Mouse (Mus musculus) liver, embryonic 16.5 days (tissue): ENCODE measurements around the gene Zfp213. TPM values are rescaled to one million over a fixed set of nuclear protein-coding genes. Genes with fewer than 3 reads are reported as not detected.
A peak's percentile ranks its signal among the peaks of the same experiment; 100 is the strongest.

Experiments used
- ATAC-seq: fragments of 200-750 bp; cut with Nextera tagmentation; 2 replicates; pipeline ENCODE4 v1.8.0; 2017; ENCODE audit warnings: low read depth, mild to moderate bottlenecking, moderate number of reproducible peaks, moderate library complexity
- H3K27ac ChIP-seq: fragments of 300-500 bp; sonication (generic); 2 replicates; pipeline ENCODE4 v1.5.1; 2014; ENCODE audit warnings: mild to moderate bottlenecking, low read length
- H3K27me3 ChIP-seq: fragments of 300-500 bp; sonication (generic); 2 replicates; pipeline ENCODE4 v1.6.1; 2014; ENCODE audit warnings: low read depth, low read length, mixed read lengths; ENCODE audit not compliant: control insufficient read depth, insufficient read depth
- H3K36me3 ChIP-seq: fragments of 300-500 bp; sonication (generic); 2 replicates; pipeline ENCODE4 v1.6.1; 2014; ENCODE audit warnings: mild to moderate bottlenecking; ENCODE audit not compliant: control insufficient read depth, insufficient read depth
- H3K4me1 ChIP-seq: fragments of 300-500 bp; sonication (generic); 2 replicates; pipeline ENCODE4 v1.6.1; 2014; ENCODE audit warnings: low read depth, low read length, mixed read lengths; ENCODE audit not compliant: control insufficient read depth
- H3K4me2 ChIP-seq: fragments of 300-500 bp; sonication (generic); 2 replicates; pipeline ENCODE4 v1.6.1; 2014; ENCODE audit warnings: low read depth, low read length, mixed read lengths
- H3K4me3 ChIP-seq: fragments of 300-500 bp; sonication (generic); 2 replicates; pipeline ENCODE4 v1.5.1; 2014; ENCODE audit warnings: low read depth, mild to moderate bottlenecking, low read length
- H3K9ac ChIP-seq: fragments of 300-500 bp; sonication (generic); 2 replicates; pipeline ENCODE4 v1.6.1; 2014; ENCODE audit warnings: low read depth, low read length
- H3K9me3 ChIP-seq: fragments of 300-500 bp; sonication (generic); replicated peaks from 2 replicates; pipeline ENCODE4 v1.6.1; 2016; ENCODE audit warnings: low read length; ENCODE audit not compliant: control insufficient read depth
- WGBS: fragments of 180-500 bp; shearing (Covaris S2); extraction: QIAGEN DNeasy Blood & Tissue Kit; methylation state at CpG from one replicate; pipeline ENCODE4 v1.1.7; 2014; ENCODE audit not compliant: insufficient replicate concordance; 5-methylcytosine and 5-hydroxymethylcytosine counted together
- polyA plus RNA-seq: library from polyadenylated mRNA; unstranded; fragments of >200 nt; fragmentation: Nextera tagmentation; extraction: Ambion mirVana; gene quantifications from 2 replicates; pipeline ENCODE4 v1.2.1, GENCODE M21; 2015

The Zfp213 gene
- polyA plus RNA-seq, 1 experiment from 2014 or later = 5.3 TPM

DNA sequence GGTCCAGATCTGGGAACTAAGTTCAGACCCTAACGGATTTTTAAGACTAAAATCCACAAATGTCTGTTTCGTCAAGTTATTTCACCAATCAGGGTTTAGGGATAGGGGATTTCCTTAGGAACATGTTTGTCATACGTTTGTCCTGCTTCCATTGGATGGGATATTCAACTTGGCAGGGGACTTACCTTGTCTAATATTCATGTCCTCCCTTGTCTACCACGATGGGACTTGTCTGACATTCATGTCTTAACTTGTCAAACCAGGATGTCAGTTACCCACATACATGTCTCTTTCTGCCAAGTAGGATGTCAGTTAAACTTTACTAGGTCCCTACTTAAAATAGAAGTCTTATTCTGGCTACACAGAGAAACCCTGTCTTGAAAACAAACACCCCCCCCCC lies 20.1 kb downstream of the Zfp213 start:
- WGBS = 57% methylated on average over 4 of the region's 4 CpGs
- Histone ChIP-seq H3K4me2 (no peak overlapping the region), H3K4me3 (no peak overlapping the region), H3K27me3 (no peaks in the 10 kb centered on the region), H3K9me3 (no peaks in the 10 kb centered on the region), H3K4me1 (peaks cover 11% of the 10 kb centered on the region), H3K36me3 (no peaks in the 10 kb centered on the region), H3K27ac (no peak overlapping the region), H3K9ac (no peak overlapping the region)
- no peak for ATAC-seq

- no peak overlapping the region for H3K4me2 ChIP-seq
Observed at GRCm38 (mm10) chr17:23543325-23543724, 20.7 kb downstream of the Zfp213 start.

GRCm38 (mm10) chr17:23542835-23543234 lies 21.2 kb downstream of the Zfp213 start:
- peaks cover 13% of the 10 kb centered on the region for H3K4me1 ChIP-seq

More at GRCm38 (mm10) chr17:23543325-23543724, 20.7 kb downstream of the Zfp213 start:
- no peak overlapping the region for H3K4me3 ChIP-seq
- 32% methylated on average over 5 of the region's 5 CpGs for WGBS
- H3K27ac ChIP-seq = no peak overlapping the region
- H3K27me3 ChIP-seq = no peaks in the 10 kb centered on the region
- no peaks in the 10 kb centered on the region for H3K9me3 ChIP-seq
- no peaks in the 10 kb centered on the region for H3K36me3 ChIP-seq
- H3K4me1 ChIP-seq = peaks cover 9% of the 10 kb centered on the region
- H3K9ac ChIP-seq = no peak overlapping the region
- no peak for ATAC-seq

GRCm38 (mm10) chr17:23542004-23542720 lies 21.9 kb downstream of the Zfp213 start:
- no peaks in the 10 kb centered on the region for H3K27me3 ChIP-seq
- peak overlapping the region; percentile 4; the same call in 1 of the 2 replicates for H3K4me2 ChIP-seq
- WGBS = 22% methylated on average over 12 of the region's 12 CpGs
- no peak for ATAC-seq
- H3K9ac ChIP-seq = no peak overlapping the region
- no peak overlapping the region for H3K4me3 ChIP-seq
- peaks cover 15% of the 10 kb centered on the region for H3K4me1 ChIP-seq
- no peaks in the 10 kb centered on the region for H3K36me3 ChIP-seq
- no peaks in the 10 kb centered on the region for H3K9me3 ChIP-seq
- H3K27ac ChIP-seq = no peak overlapping the region

More at GRCm38 (mm10) chr17:23542835-23543234, 21.2 kb downstream of the Zfp213 start:
- H3K27ac ChIP-seq = no peak overlapping the region
- no peak overlapping the region for H3K4me3 ChIP-seq
- no peaks in the 10 kb centered on the region for H3K9me3 ChIP-seq
- 25% methylated on average over 4 of the region's 4 CpGs for WGBS
- no peak overlapping the region for H3K4me2 ChIP-seq
- H3K9ac ChIP-seq = no peak overlapping the region
- H3K27me3 ChIP-seq = no peaks in the 10 kb centered on the region
- ATAC-seq = no peak
- H3K36me3 ChIP-seq = no peaks in the 10 kb centered on the region

- no peak overlapping the region for H3K27ac ChIP-seq
- H3K9me3 ChIP-seq = no peaks in the 10 kb centered on the region
- WGBS = 16% methylated on average over 31 of the region's 31 CpGs
- no peaks in the 10 kb centered on the region for H3K27me3 ChIP-seq
- H3K4me3 ChIP-seq = peak overlapping the region; percentile 39
- peak overlapping the region; percentile 47 for H3K4me2 ChIP-seq
- H3K9ac ChIP-seq = no peak overlapping the region
- peak; percentile 67 for ATAC-seq
- no peaks in the 10 kb centered on the region for H3K36me3 ChIP-seq
- peaks cover 12% of the 10 kb centered on the region for H3K4me1 ChIP-seq
Observed at GRCm38 (mm10) chr17:23540605-23541475, 23.2 kb downstream of the Zfp213 start.

DNA sequence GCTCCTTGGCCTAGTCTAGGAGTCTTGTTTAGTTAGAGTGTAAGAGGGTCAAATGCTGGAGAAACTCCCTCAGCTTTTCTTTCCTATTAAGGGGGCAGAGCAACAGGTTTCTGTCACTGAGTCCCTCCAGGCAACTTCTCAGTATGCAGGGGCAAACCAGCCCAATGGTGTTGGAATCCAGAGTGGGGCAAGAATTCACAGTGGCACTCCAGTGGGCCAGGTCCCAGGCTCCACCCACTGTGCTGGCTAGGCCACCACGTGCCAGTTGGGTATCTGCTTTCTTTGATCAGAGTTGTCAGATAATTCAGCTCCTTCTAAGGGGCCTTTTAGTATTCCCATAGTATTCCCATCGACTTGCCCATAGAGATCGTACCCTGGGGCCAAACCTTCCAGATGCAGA lies 23.9 kb downstream of the Zfp213 start:
- 39% methylated on average over 3 of the region's 3 CpGs for WGBS
- H3K27ac ChIP-seq = no peak overlapping the region
- no peak overlapping the region; the same call in 1 of the 2 replicates for H3K4me3 ChIP-seq
- peaks cover 10% of the 10 kb centered on the region for H3K4me1 ChIP-seq
- peak overlapping the region; percentile 47 for H3K4me2 ChIP-seq
- no peaks in the 10 kb centered on the region for H3K36me3 ChIP-seq
- H3K9ac ChIP-seq = no peak overlapping the region
- ATAC-seq = no peak
- no peaks in the 10 kb centered on the region for H3K27me3 ChIP-seq
- no peaks in the 10 kb centered on the region for H3K9me3 ChIP-seq

- Histone ChIP-seq H3K36me3 (no peaks in the 10 kb centered on the region), H3K4me1 (peaks cover 14% of the 10 kb centered on the region), H3K4me3 (no peak overlapping the region), H3K4me2 (no peak overlapping the region), H3K27ac (no peak overlapping the region), H3K9me3 (no peaks in the 10 kb centered on the region), H3K9ac (no peak overlapping the region), H3K27me3 (no peaks in the 10 kb centered on the region)
- ATAC-seq = no peak
- 82% methylated on average over 5 of the region's 5 CpGs for WGBS
Observed at GRCm38 (mm10) chr17:23539608-23540007, 24.4 kb downstream of the Zfp213 start.

- Histone ChIP-seq H3K4me3 (peak overlapping the region; percentile 52), H3K36me3 (no peaks in the 10 kb centered on the region), H3K9ac (peak overlapping the region; percentile 45; the same call in 1 of the 2 replicates), H3K4me1 (peaks cover 16% of the 10 kb centered on the region), H3K27ac (no peak overlapping the region), H3K4me2 (peak overlapping the region; percentile 78), H3K9me3 (no peaks in the 10 kb centered on the region), H3K27me3 (no peaks in the 10 kb centered on the region)
- WGBS = 8% methylated on average over 21 of the region's 21 CpGs
- no peak for ATAC-seq
Observed at GRCm38 (mm10) chr17:23538299-23539015, 25.6 kb downstream of the Zfp213 start.
